ENCODE assay signal across 7 mouse cellular contexts in the genomic region with DNA sequence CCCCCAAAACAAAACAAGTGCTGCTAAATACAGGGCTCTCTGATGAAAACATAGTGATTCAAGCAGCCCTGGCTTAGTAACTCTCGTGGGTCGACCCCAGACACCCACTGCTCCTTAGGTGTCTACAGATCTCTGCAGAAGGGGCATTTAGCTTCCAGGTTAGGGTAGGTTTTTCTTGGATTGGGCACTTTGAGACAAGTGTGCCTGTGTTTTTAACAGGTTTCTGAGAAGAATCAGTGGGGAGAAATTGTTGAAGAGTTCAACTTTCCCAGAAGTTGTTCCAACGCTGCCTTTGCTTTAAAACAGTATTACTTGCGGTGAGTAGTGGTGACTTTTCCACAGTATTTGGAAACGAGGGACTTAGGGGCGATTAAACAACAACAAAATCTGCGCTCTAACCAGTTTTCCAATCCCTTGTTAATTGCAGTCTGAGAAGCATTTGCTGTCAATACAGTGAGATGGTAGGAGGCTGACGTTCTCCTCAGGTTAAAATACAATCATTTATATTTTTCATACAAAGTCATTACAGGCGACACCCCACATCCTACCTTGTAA. TPM values are rescaled to one million over a fixed set of nuclear protein-coding genes. Genes with fewer than 3 reads are reported as not detected.
A peak's percentile ranks its signal among the peaks of the same experiment; 100 is the strongest.
DNase-seq lines count a peak whose midpoint lies in the region; ATAC-seq and TF ChIP-seq lines count a peak whose summit lies in the region.

No protein-coding gene starts in this region.

- H3K4me1 ChIP-seq in embryonic fibroblast, embryonic 13.5 days (ENCODE audit: control insufficient read depth, insufficient read depth, low read length), result peaks cover 2% of the 10 kb centered on the region; the same call in 1 of the 2 replicates
- peaks cover 18% of the 10 kb centered on the region for H3K4me1 ChIP-seq in limb, embryonic 13.5 days
- peaks cover 5% of the 10 kb centered on the region; the same call in 1 of the 2 replicates for H3K4me1 ChIP-seq in stomach, embryonic 15.5 days

- H3K27ac ChIP-seq in embryonic fibroblast, embryonic 13.5 days (ENCODE audit: insufficient read depth, low read length), result peak overlapping the region; percentile 85
- peak overlapping the region; percentile 100 for H3K27ac ChIP-seq in limb, embryonic 13.5 days
- H3K27ac ChIP-seq in stomach, embryonic 15.5 days, result peak overlapping the region; percentile 100

- no peaks in the 10 kb centered on the region for H3K9me3 ChIP-seq in limb, embryonic 13.5 days
- H3K9me3 ChIP-seq in stomach, embryonic 15.5 days, result no peaks in the 10 kb centered on the region

- H3K27me3 ChIP-seq in limb, embryonic 13.5 days, result no peaks in the 10 kb centered on the region
- no peaks in the 10 kb centered on the region for H3K27me3 ChIP-seq in stomach, embryonic 15.5 days (replicated peaks)

- H3K4me3 ChIP-seq in embryonic fibroblast, embryonic 13.5 days (ENCODE audit: insufficient read depth, low read length), result peak overlapping the region; percentile 87
- peak overlapping the region; percentile 88 for H3K4me3 ChIP-seq in limb, embryonic 13.5 days
- peak overlapping the region; percentile 73 for H3K4me3 ChIP-seq in stomach, embryonic 15.5 days (replicated peaks)

- TF ChIP-seq CTCF in embryonic fibroblast, embryonic 13.5 days (IDR thresholded peaks at IDR 0.05; ENCODE audit: borderline replicate concordance, insufficient read depth, low read length), result no peak

- WGBS in limb, embryonic 13.5 days, result 2% methylated on average over 9 of the region's 9 CpGs
- WGBS in stomach, embryonic 15.5 days, result 2% methylated on average over 9 of the region's 9 CpGs

- DNase-seq in retina, embryonic 14.5 days (ENCODE audit: low spot score), result peak; percentile 22
- no peak for DNase-seq in retina, postnatal 1 day
- DNase-seq in ovary, postnatal 10 days (ENCODE audit: low spot score), result no peak
- no peak for DNase-seq in left cerebral cortex, adult 11 months (ENCODE audit: low spot score)

- no peak for ATAC-seq in limb, embryonic 13.5 days (ENCODE audit: low FRiP score, low read depth)
- ATAC-seq in stomach, embryonic 15.5 days (ENCODE audit: insufficient read depth, low FRiP score, low read depth), result no peak

- no peak for TF ChIP-seq POLR2A in embryonic fibroblast, embryonic 13.5 days (IDR thresholded peaks at IDR 0.05; ENCODE audit: low read depth, low read length)

- H3K9ac ChIP-seq in limb, embryonic 13.5 days, result peak overlapping the region; percentile 100
- H3K9ac ChIP-seq in stomach, embryonic 15.5 days, result peak overlapping the region; percentile 98

- H3K4me2 ChIP-seq in limb, embryonic 13.5 days (replicated peaks), result peak overlapping the region; percentile 87
- peak overlapping the region; percentile 86 for H3K4me2 ChIP-seq in stomach, embryonic 15.5 days

- H3K36me3 ChIP-seq in limb, embryonic 13.5 days, result peaks cover 3% of the 10 kb centered on the region; the same call in 1 of the 2 replicates
- H3K36me3 ChIP-seq in stomach, embryonic 15.5 days, result no peaks in the 10 kb centered on the region

RNA-seq across cellular contexts. Expression of a gene that starts 1.6 kb away (rescaled TPM):
- 22.9 and 29.6 TPM in 2 replicates for polyA plus RNA-seq in embryonic fibroblast, embryonic 13.5 days (2011; ENCODE audit: insufficient read length, low read depth, missing spikeins)
- polyA plus RNA-seq in limb, embryonic 13.5 days (2015; fragmentation: Nextera tagmentation; extraction: Ambion mirVana), result 29.1 and 29.3 TPM in 2 replicates
- polyA plus RNA-seq in stomach, embryonic 15.5 days (2015; fragmentation: Nextera tagmentation; extraction: Ambion mirVana), result 18.4 and 19.4 TPM in 2 replicates
